Mouse (Mus musculus) erythroblast, embryonic 14.5 days (primary cell): ENCODE data around the gene Olfr1062. TPM values are rescaled to one million over a fixed set of nuclear protein-coding genes. Genes with fewer than 3 reads are reported as not detected.
"Not testable (repeated sequence)": the region's sequence is repeated elsewhere in the genome, so short reads cannot be mapped to it uniquely, and the experiment has no call there.

Experiments
- H3K27me3 ChIP-seq: 2 replicates; pipeline ENCODE4 v1.6.1; 2012; ENCODE audit warnings: inconsistent platforms; ENCODE audit not compliant: control insufficient read depth
- H3K36me3 ChIP-seq: 2 replicates; pipeline ENCODE4 v1.6.1; 2012; ENCODE audit warnings: mild to moderate bottlenecking, inconsistent platforms; ENCODE audit not compliant: control insufficient read depth
- H3K4me1 ChIP-seq: 2 replicates; pipeline ENCODE4 v1.6.1; 2012; ENCODE audit warnings: inconsistent platforms; ENCODE audit not compliant: control insufficient read depth
- H3K4me3 ChIP-seq: replicated peaks from 2 replicates; pipeline ENCODE3; 2012; ENCODE audit warnings: moderate library complexity, mild to moderate bottlenecking, inconsistent platforms
- H3K9me3 ChIP-seq: 2 replicates; pipeline ENCODE4 v1.6.1; 2012; ENCODE audit warnings: low read length, inconsistent platforms, mixed read lengths; ENCODE audit not compliant: control insufficient read depth
- GATA1 ChIP-seq: IDR thresholded peaks from 2 replicates; pipeline ENCODE4 v1.6.1; 2012; ENCODE audit warnings: low read length, inconsistent platforms, mixed read lengths
- TAL1 ChIP-seq: IDR thresholded peaks from 3 replicates; pipeline ENCODE4 v1.6.1; 2012; ENCODE audit warnings: low read length, inconsistent platforms, mixed read lengths
- polyA plus RNA-seq: library from polyadenylated mRNA; stranded (reverse); fragments of >175 nt; gene quantifications from 2 replicates; pipeline ENCODE4 v1.2.3, GENCODE M21; 2012

The Olfr1062 gene
- not detected in 2 replicates for polyA plus RNA-seq

GRCm38 (mm10) chr2:86426649-86427048 lies at the start of gene Olfr1062:
TSS of gene Olfr1062 (minus strand) at chr2:86426749.
- not testable (repeated sequence) for H3K9me3 ChIP-seq, H3K27me3 ChIP-seq, H3K4me1 ChIP-seq, H3K36me3 ChIP-seq, H3K4me3 ChIP-seq

GRCm38 (mm10) chr2:86464442-86465109 lies 38.0 kb upstream of the Olfr1062 start:
- Histone ChIP-seq H3K9me3 (no peaks in the 10 kb centered on the region), H3K4me1 (no peaks in the 10 kb centered on the region), H3K36me3 (no peaks in the 10 kb centered on the region), H3K27me3 (no peaks in the 10 kb centered on the region), H3K4me3 (no peak overlapping the region)
- TF ChIP-seq TAL1 (no peak), GATA1 (no peak)

- Histone ChIP-seq H3K36me3 (no peaks in the 10 kb centered on the region), H3K27me3 (no peaks in the 10 kb centered on the region), H3K9me3 (no peaks in the 10 kb centered on the region), H3K4me1 (no peaks in the 10 kb centered on the region), H3K4me3 (no peak overlapping the region)
- TF ChIP-seq TAL1 (no peak), GATA1 (no peak)
Measured at GRCm38 (mm10) chr2:86460434-86460833, 33.9 kb upstream of the Olfr1062 start.

- TF ChIP-seq GATA1 (no peak), TAL1 (no peak)
- Histone ChIP-seq H3K27me3 (no peaks in the 10 kb centered on the region), H3K9me3 (no peaks in the 10 kb centered on the region), H3K36me3 (no peaks in the 10 kb centered on the region), H3K4me1 (no peaks in the 10 kb centered on the region), H3K4me3 (no peak within 1 kb of the TSS)
Measured at GRCm38 (mm10) chr2:86456169-86456568, 29.6 kb upstream of the Olfr1062 start, which contains the start of gene Olfr1066. TSS of gene Olfr1066 (minus strand) at chr2:86456269.

DNA sequence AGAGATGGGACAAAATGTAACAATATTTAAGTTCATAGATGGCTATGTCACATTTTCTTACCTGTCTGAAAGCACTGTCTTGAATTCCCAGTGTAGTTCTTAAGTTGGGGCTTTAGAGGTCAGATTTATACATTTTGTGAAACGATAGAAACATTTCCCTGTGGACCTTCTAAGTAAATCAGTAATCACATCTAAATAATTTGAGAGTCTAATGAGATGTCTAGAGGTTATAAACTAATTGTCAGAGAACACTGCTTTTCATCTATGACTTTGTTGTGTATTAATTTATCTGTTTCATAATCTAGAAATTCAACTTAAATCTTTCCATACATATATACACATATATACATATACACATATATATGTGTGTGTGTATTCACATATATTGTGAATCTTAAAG lies 23.9 kb upstream of the Olfr1062 start, which contains the start of gene Olfr1065:
Gene Olfr1065 (minus strand): TSS at position 101 of the 400 bp plus-strand sequence.
- not testable (repeated sequence) for H3K27me3 ChIP-seq, H3K4me3 ChIP-seq, H3K36me3 ChIP-seq, H3K9me3 ChIP-seq, H3K4me1 ChIP-seq

DNA sequence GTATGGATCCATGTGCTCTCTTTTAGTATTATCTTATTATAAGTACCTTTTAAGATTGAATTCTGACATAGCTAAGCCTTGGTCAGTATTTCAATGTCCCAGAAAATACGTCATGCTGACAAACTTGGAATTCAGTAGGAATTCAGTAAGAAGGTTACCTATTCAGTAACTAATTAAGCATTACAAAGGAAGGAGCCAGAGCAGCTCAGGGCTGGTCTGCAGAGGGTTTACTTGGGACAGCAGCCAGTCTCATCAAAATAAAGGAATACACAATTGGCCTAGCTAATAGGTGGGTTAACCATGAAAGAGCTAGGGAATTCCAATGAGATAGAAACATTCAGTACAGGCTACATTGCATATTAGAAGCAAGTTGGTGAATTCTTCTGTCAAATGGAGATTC lies 15.6 kb upstream of the Olfr1062 start:
- H3K36me3 ChIP-seq, H3K9me3 ChIP-seq, H3K27me3 ChIP-seq, H3K4me1 ChIP-seq, H3K4me3 ChIP-seq: not testable (repeated sequence)

GRCm38 (mm10) chr2:86428511-86428910 lies 2.0 kb upstream of the Olfr1062 start:
- not testable (repeated sequence) for H3K4me1 ChIP-seq, H3K9me3 ChIP-seq, H3K4me3 ChIP-seq, H3K27me3 ChIP-seq, H3K36me3 ChIP-seq

DNA sequence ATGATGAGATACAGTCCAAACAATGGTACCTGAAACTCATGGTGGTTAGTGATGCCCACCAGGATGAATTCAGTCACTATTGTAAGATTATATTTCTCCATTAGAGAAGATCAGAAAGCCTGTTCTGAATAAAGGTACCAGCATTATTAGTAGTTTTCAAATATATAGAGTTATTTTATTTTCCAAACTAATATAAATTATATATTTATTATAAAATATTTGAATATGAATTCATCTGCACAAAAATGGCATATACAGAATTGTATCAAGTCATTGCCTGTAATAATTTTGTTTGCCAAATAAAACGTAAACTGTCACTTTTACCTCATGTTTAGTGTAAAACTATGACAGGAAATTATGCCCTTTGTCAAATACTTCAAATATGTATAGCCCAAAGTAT lies 12.6 kb downstream of the Olfr1062 start, which contains the start of gene Olfr1061:
Gene Olfr1061 (minus strand): TSS at position 101 of the 400 bp plus-strand sequence.
- Histone ChIP-seq H3K27me3 (no peaks in the 10 kb centered on the region), H3K9me3 (no peaks in the 10 kb centered on the region), H3K4me1 (no peaks in the 10 kb centered on the region), H3K4me3 (no peak within 1 kb of the TSS), H3K36me3 (no peaks in the 10 kb centered on the region)
- TF ChIP-seq TAL1, result no peak
- no peak for TF ChIP-seq GATA1

- H3K27me3 ChIP-seq, result no peaks in the 10 kb centered on the region
- no peak overlapping the region for H3K4me3 ChIP-seq
- H3K9me3 ChIP-seq, result peaks cover 4% of the 10 kb centered on the region; the same call in 1 of the 2 replicates
- H3K4me1 ChIP-seq, result no peaks in the 10 kb centered on the region
- H3K36me3 ChIP-seq, result no peaks in the 10 kb centered on the region
- no peak for TF ChIP-seq GATA1
- no peak for TF ChIP-seq TAL1
Measured at GRCm38 (mm10) chr2:86395114-86395513, 31.4 kb downstream of the Olfr1062 start.

GRCm38 (mm10) chr2:86388461-86388860 lies 38.1 kb downstream of the Olfr1062 start, which contains the start of gene Olfr1058:
TSS of gene Olfr1058 (minus strand) at chr2:86388561.
- not testable (repeated sequence) for H3K27me3 ChIP-seq, H3K9me3 ChIP-seq, H3K4me3 ChIP-seq, H3K36me3 ChIP-seq, H3K4me1 ChIP-seq
